In genomic region chr2:35816056-35816661, GRCm38 (mm10) we compare ENCODE assay signal across 12 mouse cellular contexts.
DNase-seq lines count a peak whose midpoint lies in the region.
"Had no signal": no experiment of that assay in that cellular context is flagged by ENCODE, and none has a peak within 500 bp of the region (broad histone marks: within the 10 kb centered on the region; RNA-seq: fewer than 3 reads in every experiment).

No protein-coding gene starts in this region.

- no peak overlapping the region for H3K4me3 ChIP-seq in limb, embryonic 10.5 days
- H3K4me3 ChIP-seq: forebrain, embryonic 10.5 days; liver, embryonic 13.5 days; megakaryocyte, embryonic 14.5 days; stomach, embryonic 15.5 days had no signal

- intact Hi-C loops in heart, postnatal 14 days (cut with DNase I), result no loop called here

- peaks cover 20% of the 10 kb centered on the region for H3K4me1 ChIP-seq in limb, embryonic 10.5 days
- H3K4me1 ChIP-seq: stomach, embryonic 15.5 days had no signal

- no peak overlapping the region for H3K27ac ChIP-seq in limb, embryonic 10.5 days
- H3K27ac ChIP-seq: forebrain, embryonic 10.5 days; liver, embryonic 13.5 days; stomach, embryonic 15.5 days had no signal

- WGBS in limb, embryonic 10.5 days, result 87% methylated on average over 5 of the region's 5 CpGs

- H3K27me3 ChIP-seq in limb, embryonic 10.5 days (ENCODE audit: low read depth, poor library complexity, severe bottlenecking), result no peaks in the 10 kb centered on the region
- H3K27me3 ChIP-seq: megakaryocyte, embryonic 14.5 days; stomach, embryonic 15.5 days had no signal

- H3K9me3 ChIP-seq in limb, embryonic 10.5 days (replicated peaks), result no peaks in the 10 kb centered on the region
- H3K9me3 ChIP-seq: forebrain, embryonic 10.5 days; liver, embryonic 13.5 days; megakaryocyte, embryonic 14.5 days; stomach, embryonic 15.5 days had no signal

- peak; percentile 22 for DNase-seq in adrenal gland, adult 8-10 months
- no peak for DNase-seq in adrenal gland, postnatal 4 days (ENCODE audit: low spot score in 2 of 2)
- DNase-seq in kidney, postnatal 10 days, result peak; percentile 37
- DNase-seq in kidney, postnatal 4 days, result no peak
- peak; percentile 5 for DNase-seq in NIH3T3 (ENCODE audit: low read depth)
- DNase-seq in heart, postnatal 14 days, result peak; percentile 43 to 57
- DNase-seq in limb, embryonic 10.5 days (ENCODE audit: low spot score), result no peak
- no peak for DNase-seq in c-Kit-positive CD71-positive TER-119-positive erythroid progenitor cells, embryonic 14.5 days (ENCODE audit: low spot score)
- DNase-seq: liver, embryonic 13.5 days had no signal

- H3K36me3 ChIP-seq in limb, embryonic 10.5 days, result no peaks in the 10 kb centered on the region
- H3K36me3 ChIP-seq: forebrain, embryonic 10.5 days; liver, embryonic 13.5 days; stomach, embryonic 15.5 days had no signal

Comparison
In these comparisons a context has a peak if more than half of its experiments do, and no peak if none do; other contexts are left out.
1. DNase-seq: peak in adrenal gland, adult 8-10 months (single experiment), kidney, postnatal 10 days (single experiment), NIH3T3 (single experiment) and heart, postnatal 14 days (2 of 2); none in adrenal gland, postnatal 4 days (0 of 2), kidney, postnatal 4 days (0 of 2), limb, embryonic 10.5 days (single experiment) and c-Kit-positive CD71-positive TER-119-positive erythroid progenitor cells, embryonic 14.5 days (single experiment).